Mouse (Mus musculus): Measurements from ENCODE around the gene Olfr935. TPM values are rescaled to one million over a fixed set of nuclear protein-coding genes. Genes with fewer than 3 reads are reported as not detected.

Gene Olfr935
- not detected in 2 replicates for polyA plus RNA-seq (2015; fragmentation: Nextera tagmentation; extraction: Ambion mirVana)

DNA sequence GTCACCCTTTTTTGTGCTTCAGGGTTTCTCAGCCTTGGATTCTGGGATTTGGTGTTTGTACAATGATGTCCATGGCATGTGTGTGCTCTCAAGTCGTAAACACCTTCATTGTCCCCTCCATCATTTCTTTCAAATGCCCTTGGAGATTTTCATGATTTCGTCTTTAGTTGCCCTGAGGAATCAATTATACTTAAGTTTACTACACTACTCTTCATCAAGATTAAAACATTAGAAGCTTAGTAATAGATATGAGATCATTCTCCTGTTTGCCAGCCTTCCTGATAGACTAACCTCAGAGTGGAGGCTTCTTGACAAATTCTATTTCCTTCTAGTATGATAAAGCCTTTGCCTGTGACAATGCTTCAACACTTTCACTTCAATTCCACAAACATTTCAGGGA lies at the start of gene Olfr935:
Olfr935 (minus strand) TSS at position 101 of the 400 bp plus-strand sequence.
- no peak for DNase-seq (ENCODE audit: low spot score)

GRCm38 (mm10) chr9:39023277-39023676 lies 23.8 kb upstream of the Olfr935 start, which contains the start of gene Olfr146:
Gene Olfr146 (minus strand): TSS chr9:39023377.
- DNase-seq (ENCODE audit: low spot score), result no peak

GRCm38 (mm10) chr9:38988215-38988614 lies 11.3 kb downstream of the Olfr935 start, which contains the start of gene Olfr934:
Gene Olfr934 (minus strand): TSS chr9:38988315.
- no peak for DNase-seq (ENCODE audit: low spot score)

- no peak for DNase-seq (ENCODE audit: low spot score)
These were observed 27.5 kb downstream of the Olfr935 start, which contains the start of gene Olfr933 for GRCm38 (mm10) chr9:38972013-38972412. Gene Olfr933 (plus strand): TSS chr9:38972313.

DNA sequence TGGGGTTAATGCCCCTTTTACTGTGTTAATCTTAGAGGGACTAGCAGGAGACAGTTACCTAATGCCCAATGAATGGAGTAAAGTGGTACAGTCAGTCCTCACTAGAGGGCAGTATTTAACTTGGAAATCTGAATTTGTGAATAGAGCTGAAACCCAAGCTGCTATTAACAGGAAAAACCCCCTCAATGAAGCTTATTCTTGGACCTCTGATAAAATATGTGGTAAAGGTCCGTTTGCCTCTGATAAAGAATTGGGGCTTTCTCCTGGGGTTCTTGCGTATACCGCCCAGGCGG lies 45.4 kb downstream of the Olfr935 start:
- DNase-seq (ENCODE audit: low spot score), result no peak

DNA sequence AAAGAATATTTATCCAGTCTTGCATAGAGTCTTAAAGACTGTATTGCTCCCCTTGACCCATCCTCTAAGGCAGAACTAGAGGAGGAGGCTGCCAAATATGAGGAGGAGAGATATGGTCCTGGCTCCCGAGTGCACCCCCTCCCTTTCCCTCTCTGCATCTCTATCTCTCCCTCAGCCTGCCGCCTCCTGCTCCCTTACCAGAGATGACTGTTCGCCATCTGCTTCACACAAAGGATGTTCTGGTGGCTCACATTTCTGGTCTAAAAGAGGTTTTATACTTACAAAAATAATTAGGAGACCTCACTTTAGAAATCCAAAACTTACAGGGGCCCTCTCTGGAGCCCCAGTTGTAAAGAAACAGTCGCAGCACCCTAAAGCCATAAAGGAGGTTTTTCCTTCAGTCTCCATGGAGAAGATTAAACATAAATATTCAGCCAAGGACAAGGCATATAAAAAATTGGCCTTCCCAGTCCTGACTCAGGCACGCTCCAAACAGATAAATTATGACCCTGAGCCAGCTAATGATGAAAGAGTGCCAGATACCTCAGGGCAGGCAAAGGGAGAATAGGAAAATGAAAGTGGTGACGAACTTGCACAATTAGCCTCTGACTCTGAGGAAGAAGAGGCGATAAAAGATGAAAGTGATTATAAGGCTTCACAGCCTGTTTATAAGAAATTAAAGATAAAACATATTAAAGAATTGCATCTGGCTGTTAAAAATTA lies 45.9 kb downstream of the Olfr935 start:
- no peak for DNase-seq (ENCODE audit: low spot score)

Small RNA genes lying within 50 kb of the gene (microRNA-seq; reads per million reads assigned to microRNA genes)
- gene Gm25529 (ENCODE audit: borderline number of aligned reads), result not detected

Other genes with a start within 250 kb of the Olfr935 start
- gene Olfr920, start 247.4 kb downstream of the Olfr935 start, polyA plus RNA-seq (2015; fragmentation: Nextera tagmentation; extraction: Ambion mirVana), result 0.28 and 0.47 TPM in 2 replicates
- 0.04 TPM in 1 of 2 replicates, not detected in the other for gene Olfr921, start 226.6 kb downstream of the Olfr935 start, polyA plus RNA-seq (2015; fragmentation: Nextera tagmentation; extraction: Ambion mirVana)
- gene Olfr922, start 185.1 kb downstream of the Olfr935 start, polyA plus RNA-seq (2015; fragmentation: Nextera tagmentation; extraction: Ambion mirVana), result not detected in 2 replicates
- not detected in 2 replicates for gene Olfr923, start 173.1 kb downstream of the Olfr935 start, polyA plus RNA-seq (2015; fragmentation: Nextera tagmentation; extraction: Ambion mirVana)
- not detected in 2 replicates for gene Olfr924, start 155.2 kb downstream of the Olfr935 start, polyA plus RNA-seq (2015; fragmentation: Nextera tagmentation; extraction: Ambion mirVana)
- gene Olfr26, start 144.6 kb downstream of the Olfr935 start, polyA plus RNA-seq (2015; fragmentation: Nextera tagmentation; extraction: Ambion mirVana), result not detected in 2 replicates
- gene Olfr926, start 122.6 kb downstream of the Olfr935 start, polyA plus RNA-seq (2015; fragmentation: Nextera tagmentation; extraction: Ambion mirVana), result not detected in 2 replicates
- gene Olfr930, start 69.9 kb downstream of the Olfr935 start, polyA plus RNA-seq (2015; fragmentation: Nextera tagmentation; extraction: Ambion mirVana), result not detected in 2 replicates
- gene Olfr933, start 27.4 kb downstream of the Olfr935 start, polyA plus RNA-seq (2015; fragmentation: Nextera tagmentation; extraction: Ambion mirVana), result not detected in 2 replicates
- not detected in 2 replicates for gene Olfr934, start 11.4 kb downstream of the Olfr935 start, polyA plus RNA-seq (2015; fragmentation: Nextera tagmentation; extraction: Ambion mirVana)
- gene Olfr146, start 23.7 kb upstream of the Olfr935 start, polyA plus RNA-seq (2015; fragmentation: Nextera tagmentation; extraction: Ambion mirVana), result not detected in 2 replicates
- not detected in 2 replicates for gene Olfr937, start 65.3 kb upstream of the Olfr935 start, polyA plus RNA-seq (2015; fragmentation: Nextera tagmentation; extraction: Ambion mirVana)
- gene Olfr938, start 79.2 kb upstream of the Olfr935 start, polyA plus RNA-seq (2015; fragmentation: Nextera tagmentation; extraction: Ambion mirVana), result not detected in 2 replicates
- gene Olfr27, start 128.4 kb upstream of the Olfr935 start, polyA plus RNA-seq (2015; fragmentation: Nextera tagmentation; extraction: Ambion mirVana), result not detected in 2 replicates
- not detected in 2 replicates for gene Olfr943, start 166.6 kb upstream of the Olfr935 start, polyA plus RNA-seq (2015; fragmentation: Nextera tagmentation; extraction: Ambion mirVana)
- gene Olfr944, start 202.2 kb upstream of the Olfr935 start, polyA plus RNA-seq (2015; fragmentation: Nextera tagmentation; extraction: Ambion mirVana), result not detected in 2 replicates